Mouse (Mus musculus) stomach, postnatal 0 days (tissue): ENCODE measurements at regions not wholly inside any gene's neighbourhood (a gene's known extent, or its start where the extent isn't known, plus 50 kb on each side); places are given as distances from the start of the nearest gene placed in this dataset.

Experiments
- CTCF ChIP-seq: IDR thresholded peaks from 2 replicates; pipeline ENCODE4 v1.5.1; 2016; ENCODE audit warnings: antibody characterized with exemption, low read depth, mild to moderate bottlenecking, moderate library complexity
- EP300 ChIP-seq: optimal IDR thresholded peaks from 2 replicates; pipeline ENCODE3; 2016; ENCODE audit warnings: antibody characterized with exemption

GRCm38 (mm10) chr5:4633763-4634162 is 124.1 kb downstream of the Fzd1 start:
- no peak for TF ChIP-seq CTCF
- TF ChIP-seq EP300: no peak
